Mouse (Mus musculus): Measurements from ENCODE around the gene Gm29776. TPM values are rescaled to one million over a fixed set of nuclear protein-coding genes. Genes with fewer than 3 reads are reported as not detected.

Gm29776 gene
- total and polyA plus RNA-seq, 2 experiments from 2014 or later, result 0.06 to 0.14 TPM

- H3K9me3 ChIP-seq (ENCODE audit: low read length), result no peaks in the 10 kb centered on the region
- 82% methylated on average over 2 of the region's 2 CpGs for WGBS
- no peak overlapping the region for H3K4me3 ChIP-seq (ENCODE audit: low read depth, low read length)
- peaks cover 58% of the 10 kb centered on the region for H3K36me3 ChIP-seq (ENCODE audit: insufficient read depth)
- ATAC-seq (no peak), DNase-seq (peak; percentile 30)
- H3K4me2 ChIP-seq (ENCODE audit: low read depth), result no peak overlapping the region
- H3K27ac ChIP-seq (ENCODE audit: low read depth, low read length), result no peak overlapping the region
- H3K27me3 ChIP-seq (ENCODE audit: insufficient read depth, low read length), result no peaks in the 10 kb centered on the region
- no peak for TF ChIP-seq CTCF (IDR thresholded peaks at IDR 0.05; ENCODE audit: low read depth)
- H3K9ac ChIP-seq, result no peak overlapping the region
- peaks cover 4% of the 10 kb centered on the region; the same call in 1 of the 2 replicates for H3K4me1 ChIP-seq (ENCODE audit: insufficient read depth)
Measured at GRCm38 (mm10) chr14:54643011-54643410, 55.6 kb downstream of the Gm29776 start.

Small RNA genes within 50 kb of the gene (microRNA-seq; reads per million reads assigned to microRNA genes)
- 0.77 to 1.1 reads per million in 2 experiments for gene Mir6948

Other genes with a start within 250 kb of the Gm29776 start
- gene Lrp10, start 234.7 kb downstream of the Gm29776 start, total RNA-seq (2014; rRNA removed), result 39.6 and 45.8 TPM in 2 replicates
- gene Lrp10, start 234.7 kb downstream of the Gm29776 start, polyA plus RNA-seq (2015; fragmentation: Nextera tagmentation; extraction: Ambion mirVana), result 38.0 and 38.5 TPM in 2 replicates
- gene Rem2, start 222.7 kb downstream of the Gm29776 start, total RNA-seq (2014; rRNA removed), result 25.5 and 31.0 TPM in 2 replicates
- gene Rem2, start 222.7 kb downstream of the Gm29776 start, polyA plus RNA-seq (2015; fragmentation: Nextera tagmentation; extraction: Ambion mirVana), result 22.5 and 28.0 TPM in 2 replicates
- 85.4 and 87.1 TPM in 2 replicates for gene Prmt5, start 181.3 kb downstream of the Gm29776 start, total RNA-seq (2014; rRNA removed)
- gene Prmt5, start 181.3 kb downstream of the Gm29776 start, polyA plus RNA-seq (2015; fragmentation: Nextera tagmentation; extraction: Ambion mirVana), result 87.0 and 100 TPM in 2 replicates
- 21.3 and 23.1 TPM in 2 replicates for gene Haus4, start 144.2 kb downstream of the Gm29776 start, total RNA-seq (2014; rRNA removed)
- 17.9 and 19.5 TPM in 2 replicates for gene Haus4, start 144.2 kb downstream of the Gm29776 start, polyA plus RNA-seq (2015; fragmentation: Nextera tagmentation; extraction: Ambion mirVana)
- 4.4 and 6.6 TPM in 2 replicates for gene Ajuba, start 121.3 kb downstream of the Gm29776 start, total RNA-seq (2014; rRNA removed)
- 4.4 and 4.5 TPM in 2 replicates for gene Ajuba, start 121.3 kb downstream of the Gm29776 start, polyA plus RNA-seq (2015; fragmentation: Nextera tagmentation; extraction: Ambion mirVana)
- gene 4931414P19Rik, start 92.8 kb downstream of the Gm29776 start, total RNA-seq (2014; rRNA removed), result 6.5 and 12.8 TPM in 2 replicates
- 2.2 and 3.1 TPM in 2 replicates for gene 4931414P19Rik, start 92.8 kb downstream of the Gm29776 start, polyA plus RNA-seq (2015; fragmentation: Nextera tagmentation; extraction: Ambion mirVana)
- gene Psmb5, start 80.8 kb downstream of the Gm29776 start, total RNA-seq (2014; rRNA removed), result 180 and 239 TPM in 2 replicates
- 420 and 499 TPM in 2 replicates for gene Psmb5, start 80.8 kb downstream of the Gm29776 start, polyA plus RNA-seq (2015; fragmentation: Nextera tagmentation; extraction: Ambion mirVana)
- gene Psmb11, start 77.4 kb downstream of the Gm29776 start, total RNA-seq (2014; rRNA removed), result under 0.01 TPM in 1 of 2 replicates, not detected in the other
- 0.04 and 0.08 TPM in 2 replicates for gene Psmb11, start 77.4 kb downstream of the Gm29776 start, polyA plus RNA-seq (2015; fragmentation: Nextera tagmentation; extraction: Ambion mirVana)
- not detected in 2 replicates for gene Gm17606, start 57.9 kb downstream of the Gm29776 start, total RNA-seq (2014; rRNA removed)
- not detected in 2 replicates for gene Gm17606, start 57.9 kb downstream of the Gm29776 start, polyA plus RNA-seq (2015; fragmentation: Nextera tagmentation; extraction: Ambion mirVana)
- gene Cdh24, start 57.5 kb downstream of the Gm29776 start, total RNA-seq (2014; rRNA removed), result 15.6 and 21.7 TPM in 2 replicates
- 3.8 and 4.6 TPM in 2 replicates for gene Cdh24, start 57.5 kb downstream of the Gm29776 start, polyA plus RNA-seq (2015; fragmentation: Nextera tagmentation; extraction: Ambion mirVana)
- 32.0 and 36.2 TPM in 2 replicates for gene 1700123O20Rik, start 12.6 kb downstream of the Gm29776 start, total RNA-seq (2014; rRNA removed)
- gene 1700123O20Rik, start 12.6 kb downstream of the Gm29776 start, polyA plus RNA-seq (2015; fragmentation: Nextera tagmentation; extraction: Ambion mirVana), result 66.6 and 70.7 TPM in 2 replicates
- 143 and 147 TPM in 2 replicates for gene Acin1, start 11.9 kb downstream of the Gm29776 start, total RNA-seq (2014; rRNA removed)
- gene Acin1, start 11.9 kb downstream of the Gm29776 start, polyA plus RNA-seq (2015; fragmentation: Nextera tagmentation; extraction: Ambion mirVana), result 80.7 and 97.0 TPM in 2 replicates
- 0.38 TPM in 1 of 2 replicates, not detected in the other for gene Cebpe, start 13.3 kb upstream of the Gm29776 start, total RNA-seq (2014; rRNA removed)
- gene Cebpe, start 13.3 kb upstream of the Gm29776 start, polyA plus RNA-seq (2015; fragmentation: Nextera tagmentation; extraction: Ambion mirVana), result not detected in 2 replicates
- 11.8 and 13.3 TPM in 2 replicates for gene Slc7a8, start 83.1 kb upstream of the Gm29776 start, total RNA-seq (2014; rRNA removed)
- 12.5 and 14.5 TPM in 2 replicates for gene Slc7a8, start 83.1 kb upstream of the Gm29776 start, polyA plus RNA-seq (2015; fragmentation: Nextera tagmentation; extraction: Ambion mirVana)
- not detected in 2 replicates for gene Rnf212b, start 115.3 kb upstream of the Gm29776 start, total RNA-seq (2014; rRNA removed)
- not detected in 2 replicates for gene Rnf212b, start 115.3 kb upstream of the Gm29776 start, polyA plus RNA-seq (2015; fragmentation: Nextera tagmentation; extraction: Ambion mirVana)
- gene Homez, start 172.1 kb upstream of the Gm29776 start, total RNA-seq (2014; rRNA removed), result 7.1 and 7.2 TPM in 2 replicates
- 2.7 and 6.9 TPM in 2 replicates for gene Homez, start 172.1 kb upstream of the Gm29776 start, polyA plus RNA-seq (2015; fragmentation: Nextera tagmentation; extraction: Ambion mirVana)
- gene Ppp1r3e, start 178.7 kb upstream of the Gm29776 start, total RNA-seq (2014; rRNA removed), result 17.4 and 19.7 TPM in 2 replicates
- 2.3 and 3.3 TPM in 2 replicates for gene Ppp1r3e, start 178.7 kb upstream of the Gm29776 start, polyA plus RNA-seq (2015; fragmentation: Nextera tagmentation; extraction: Ambion mirVana)
- 33.2 and 38.0 TPM in 2 replicates for gene Bcl2l2, start 184.5 kb upstream of the Gm29776 start, total RNA-seq (2014; rRNA removed)
- 2.5 and 2.9 TPM in 2 replicates for gene Bcl2l2, start 184.5 kb upstream of the Gm29776 start, polyA plus RNA-seq (2015; fragmentation: Nextera tagmentation; extraction: Ambion mirVana)
- 3.1 TPM in 1 of 2 replicates, not detected in the other for gene Gm20521, start 184.6 kb upstream of the Gm29776 start, total RNA-seq (2014; rRNA removed)
- gene Gm20521, start 184.6 kb upstream of the Gm29776 start, polyA plus RNA-seq (2015; fragmentation: Nextera tagmentation; extraction: Ambion mirVana), result 0.30 and 0.89 TPM in 2 replicates
- 113 and 116 TPM in 2 replicates for gene Pabpn1, start 193.7 kb upstream of the Gm29776 start, total RNA-seq (2014; rRNA removed)
- gene Pabpn1, start 193.7 kb upstream of the Gm29776 start, polyA plus RNA-seq (2015; fragmentation: Nextera tagmentation; extraction: Ambion mirVana), result 105 and 126 TPM in 2 replicates
- gene Slc22a17, start 214.3 kb upstream of the Gm29776 start, total RNA-seq (2014; rRNA removed), result 327 and 359 TPM in 2 replicates
- gene Slc22a17, start 214.3 kb upstream of the Gm29776 start, polyA plus RNA-seq (2015; fragmentation: Nextera tagmentation; extraction: Ambion mirVana), result 230 and 282 TPM in 2 replicates
- 22.2 and 29.8 TPM in 2 replicates for gene Efs, start 227.3 kb upstream of the Gm29776 start, total RNA-seq (2014; rRNA removed)
- 13.4 and 13.5 TPM in 2 replicates for gene Efs, start 227.3 kb upstream of the Gm29776 start, polyA plus RNA-seq (2015; fragmentation: Nextera tagmentation; extraction: Ambion mirVana)
- gene Il25, start 233.9 kb upstream of the Gm29776 start, total RNA-seq (2014; rRNA removed), result 0.38 TPM in 1 of 2 replicates, not detected in the other
- 0.18 and 0.58 TPM in 2 replicates for gene Il25, start 233.9 kb upstream of the Gm29776 start, polyA plus RNA-seq (2015; fragmentation: Nextera tagmentation; extraction: Ambion mirVana)
- gene Cmtm5, start 237.4 kb upstream of the Gm29776 start, total RNA-seq (2014; rRNA removed), result 17.9 and 19.9 TPM in 2 replicates
- gene Cmtm5, start 237.4 kb upstream of the Gm29776 start, polyA plus RNA-seq (2015; fragmentation: Nextera tagmentation; extraction: Ambion mirVana), result 17.7 and 22.7 TPM in 2 replicates

Data from forebrain, postnatal 0 days (tissue).